Mouse (Mus musculus): ENCODE results near the gene Hectd1.
A peak's percentile ranks its signal among the peaks of the same experiment; 100 is the strongest.

Gene Hectd1

GRCm38 (mm10) chr12:51829290-51830076, at the start of gene Hectd1:
TSS of gene Hectd1 (minus strand) at chr12:51829536.
- peak; percentile 91 for DNase-seq (ENCODE audit: low read depth)

GRCm38 (mm10) chr12:51871446-51872144, 42.3 kb upstream of the Hectd1 start:
- DNase-seq (ENCODE audit: low read depth) = peak; percentile 78

- DNase-seq (ENCODE audit: low read depth) = no peak
Measured at GRCm38 (mm10) chr12:51869511-51869910, 40.2 kb upstream of the Hectd1 start.

- DNase-seq (ENCODE audit: low read depth) = peak; percentile 79
Measured at GRCm38 (mm10) chr12:51867076-51867475, 37.7 kb upstream of the Hectd1 start.

- peak; percentile 96 for DNase-seq (ENCODE audit: low read depth)
Measured at GRCm38 (mm10) chr12:51866226-51866910, 37.0 kb upstream of the Hectd1 start.

GRCm38 (mm10) chr12:51865790-51866179, 36.4 kb upstream of the Hectd1 start:
- DNase-seq (ENCODE audit: low read depth) = peak; percentile 95

GRCm38 (mm10) chr12:51865061-51865789, 35.9 kb upstream of the Hectd1 start:
- DNase-seq (ENCODE audit: low read depth) = peak; percentile 83

- peak; percentile 66 for DNase-seq (ENCODE audit: low read depth)
Measured at GRCm38 (mm10) chr12:51863116-51864002, 34.0 kb upstream of the Hectd1 start.

- DNase-seq (ENCODE audit: low read depth) = no peak
Measured at GRCm38 (mm10) chr12:51858134-51859028, 29.0 kb upstream of the Hectd1 start.

- peak; percentile 53 for DNase-seq (ENCODE audit: low read depth)
Measured at GRCm38 (mm10) chr12:51856768-51857295, 27.5 kb upstream of the Hectd1 start.

- DNase-seq (ENCODE audit: low read depth) = no peak
Measured at GRCm38 (mm10) chr12:51855872-51856271, 26.5 kb upstream of the Hectd1 start.

- no peak for DNase-seq (ENCODE audit: low read depth)
Measured at GRCm38 (mm10) chr12:51855453-51855852, 26.1 kb upstream of the Hectd1 start.

GRCm38 (mm10) chr12:51851617-51852016, 22.3 kb upstream of the Hectd1 start:
- DNase-seq (ENCODE audit: low read depth) = no peak

- no peak for DNase-seq (ENCODE audit: low read depth)
Measured at GRCm38 (mm10) chr12:51851155-51851554, 21.8 kb upstream of the Hectd1 start.

GRCm38 (mm10) chr12:51850339-51850738, 21.0 kb upstream of the Hectd1 start:
- no peak for DNase-seq (ENCODE audit: low read depth)

- DNase-seq (ENCODE audit: low read depth) = peak; percentile 15
Measured at GRCm38 (mm10) chr12:51849902-51850301, 20.6 kb upstream of the Hectd1 start.

- peak; percentile 78 for DNase-seq (ENCODE audit: low read depth)
Measured at GRCm38 (mm10) chr12:51847953-51848680, 18.8 kb upstream of the Hectd1 start.

- no peak for DNase-seq (ENCODE audit: low read depth)
Measured at GRCm38 (mm10) chr12:51845261-51845660, 15.9 kb upstream of the Hectd1 start.

- peak; percentile 96 for DNase-seq (ENCODE audit: low read depth)
Measured at GRCm38 (mm10) chr12:51844771-51845256, 15.5 kb upstream of the Hectd1 start.

Data from induced T-regulatory cell, adult 2 months (primary cell).